ENCODE assay signal across 1 mouse cellular context in genomic region chr6:29467583-29468354, GRCm38 (mm10).
TF ChIP-seq lines count a peak whose summit lies in the region.

Gene Atp6v1f (plus strand): TSS chr6:29467718.

TF ChIP-seq in CH12.LX, 34 proteins besides CTCF, POLR2A, EP300 and RAD21 (continued from another document):
- TF ChIP-seq JUN (IDR thresholded peaks at IDR 0.05; ENCODE audit: insufficient read depth, low read depth, low read length) = no peak
- TF ChIP-seq CHD1 (IDR thresholded peaks at IDR 0.05; ENCODE audit: low read depth, low read length) = no peak
- TF ChIP-seq USF2 (conservative IDR thresholded peaks at IDR 0.05; ENCODE audit: low read depth, low read length) = peak; percentile 88
- TF ChIP-seq PAX5 (IDR thresholded peaks at IDR 0.05; ENCODE audit: low read length) = no peak
- peak; percentile 64 for TF ChIP-seq NELFE (IDR thresholded peaks at IDR 0.05; ENCODE audit: low read depth, low read length)
- TF ChIP-seq JUND (conservative IDR thresholded peaks at IDR 0.05; ENCODE audit: low read depth, low read length) = no peak
- no peak for TF ChIP-seq E2F4 (IDR thresholded peaks at IDR 0.05; ENCODE audit: insufficient replicate concordance, low read depth, low read length)
- peak; percentile 89 for TF ChIP-seq NRF1 (IDR thresholded peaks at IDR 0.05; ENCODE audit: low read depth, low read length)
- TF ChIP-seq IRF4 (IDR thresholded peaks at IDR 0.05; ENCODE audit: low read depth, low read length) = peak; percentile 68; the same call in 1 of the 2 replicates
- no peak for TF ChIP-seq ZNF384 (IDR thresholded peaks at IDR 0.05; ENCODE audit: low read depth, low read length)
- no peak for TF ChIP-seq ZC3H11A (IDR thresholded peaks at IDR 0.05; ENCODE audit: low read depth, low read length)
- TF ChIP-seq MAZ (IDR thresholded peaks at IDR 0.05; ENCODE audit: low read depth, low read length) = no peak; the same call in 1 of the 2 replicates
